Comparison of ENCODE assay signal across 9 mouse cellular contexts in the genomic region with DNA sequence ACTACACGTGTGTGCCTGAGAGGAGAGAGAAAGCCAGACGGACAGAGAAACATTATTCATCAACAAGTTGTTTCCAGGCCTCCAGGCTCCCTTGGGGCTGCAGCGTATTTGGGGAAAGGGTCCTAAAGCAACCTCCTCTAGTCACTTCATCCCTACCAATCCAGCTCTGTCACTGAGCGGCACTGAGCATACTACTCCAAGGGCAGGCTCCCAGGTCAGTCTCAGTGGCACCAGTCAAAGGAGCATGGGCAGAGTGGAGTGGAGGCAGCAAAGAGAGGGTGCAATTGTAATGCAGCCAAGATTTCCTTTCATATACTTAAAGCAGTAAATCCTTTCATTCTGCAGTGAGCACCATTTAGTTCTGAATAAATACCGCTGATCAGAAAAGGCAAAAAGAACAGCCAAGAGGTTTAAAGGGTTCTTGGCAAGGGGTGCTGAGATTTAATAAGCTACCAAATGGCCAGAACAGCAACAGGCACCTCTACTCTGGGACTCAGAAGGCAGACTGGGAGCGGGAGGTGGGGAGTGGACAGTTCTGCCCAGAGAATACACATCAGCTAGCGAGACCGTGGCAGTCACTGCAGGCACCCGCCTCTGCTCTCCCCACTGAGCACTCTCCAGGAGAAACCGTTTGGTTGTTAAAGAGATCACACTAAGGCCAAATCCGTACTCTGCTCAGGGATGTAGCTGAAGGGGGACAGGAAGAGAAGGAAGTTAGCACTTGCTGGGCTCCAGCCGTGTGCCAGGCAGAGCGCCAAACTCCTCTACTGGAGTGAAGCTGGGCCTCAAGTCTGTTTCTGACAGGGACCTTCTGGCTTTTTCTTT. TPM values are rescaled to one million over a fixed set of nuclear protein-coding genes. Genes with fewer than 3 reads are reported as not detected.
A peak's percentile ranks its signal among the peaks of the same experiment; 100 is the strongest.
DNase-seq lines count a peak whose midpoint lies in the region; ATAC-seq and TF ChIP-seq lines count a peak whose summit lies in the region.
"Had no signal": no experiment of that assay in that cellular context is flagged by ENCODE, and none has a peak within 500 bp of the region (broad histone marks: within the 10 kb centered on the region; RNA-seq: fewer than 3 reads in every experiment).

No protein-coding gene starts in this region.

- no peaks in the 10 kb centered on the region for H3K9me3 ChIP-seq in kidney, postnatal 0 days (replicated peaks; ENCODE audit: low read length)

- no peak for ATAC-seq in kidney, postnatal 0 days (replicated peaks; ENCODE audit: low FRiP score, low read depth)
- peak; percentile 52 to 70; a peak in 3 of 4 replicates for ATAC-seq in hematopoietic stem cell, adult 5-6 weeks (replicated peaks in 1 of 2; ENCODE audit: insufficient read depth in 1 of 2, low FRiP score in 2 of 2, low TSS enrichment in 1 of 2, low read depth in 1 of 2, poor library complexity in 2 of 2, severe bottlenecking in 2 of 2)
- ATAC-seq: Patski had no signal

- 58% methylated on average over 13 of the region's 13 CpGs for WGBS in kidney, postnatal 0 days
- WGBS in kidney, adult 2 months, result 68% methylated on average over 13 of the region's 13 CpGs

- peak; percentile 43 for DNase-seq in kidney, postnatal 0 days (ENCODE audit: low spot score)
- no peak for DNase-seq in kidney, adult 2 months
- DNase-seq in cerebellum, adult 18-20 months, result peak; percentile 82
- peak; percentile 47 for DNase-seq in lung, postnatal 36 days
- no peak for DNase-seq in adrenal gland, adult (ENCODE audit: inconsistent age in 2 of 2, low spot score in 1 of 2)
- no peak for DNase-seq in adrenal gland, postnatal 36 days
- no peak for DNase-seq in liver

- no peak overlapping the region for H3K27ac ChIP-seq in kidney, postnatal 0 days
- H3K27ac ChIP-seq in kidney, adult 2 months (ENCODE audit: insufficient read depth, low read depth, low read length), result no peak overlapping the region

- H3K27me3 ChIP-seq in kidney, postnatal 0 days (ENCODE audit: insufficient read depth, low read length), result no peaks in the 10 kb centered on the region
- no peaks in the 10 kb centered on the region for H3K27me3 ChIP-seq in kidney, adult 2 months (replicated peaks; ENCODE audit: control insufficient read depth, insufficient read depth, low read length)
- H3K27me3 ChIP-seq: Patski had no signal

- H3K4me1 ChIP-seq in kidney, postnatal 0 days (replicated peaks; ENCODE audit: insufficient read depth, low read length), result no peaks in the 10 kb centered on the region
- H3K4me1 ChIP-seq in kidney, adult 2 months (ENCODE audit: control insufficient read depth, insufficient read depth, low read length), result no peaks in the 10 kb centered on the region

- no peak overlapping the region for H3K9ac ChIP-seq in kidney, postnatal 0 days (ENCODE audit: low read depth, low read length)

- TF ChIP-seq POLR2A in kidney, adult 2 months (IDR thresholded peaks at IDR 0.05; ENCODE audit: low read depth, low read length), result no peak

- H3K4me2 ChIP-seq in kidney, postnatal 0 days (ENCODE audit: low read length), result no peak overlapping the region

- no peaks in the 10 kb centered on the region for H3K36me3 ChIP-seq in kidney, postnatal 0 days (ENCODE audit: insufficient read depth, low read length)
- no peaks in the 10 kb centered on the region for H3K36me3 ChIP-seq in kidney, adult 2 months (ENCODE audit: control insufficient read depth, insufficient read depth, low read length)

- TF ChIP-seq CTCF in kidney, postnatal 0 days (IDR thresholded peaks at IDR 0.05; ENCODE audit: low read depth), result no peak
- TF ChIP-seq CTCF in kidney, adult 2 months (conservative IDR thresholded peaks at IDR 0.05; ENCODE audit: insufficient read depth, insufficient read length, low read depth, low read length), result no peak

- H3K4me3 ChIP-seq in kidney, postnatal 0 days (replicated peaks; ENCODE audit: low read depth, low read length), result no peak overlapping the region
- H3K4me3 ChIP-seq in kidney, adult 2 months (ENCODE audit: insufficient read depth, low read depth, low read length), result no peak overlapping the region

RNA-seq across cellular contexts. Expression of gene Arfgap2, which starts 19.8 kb away (rescaled TPM):
- 66.6 and 73.9 TPM in 2 replicates for polyA plus RNA-seq in kidney, postnatal 0 days (2015; fragmentation: Nextera tagmentation; extraction: Ambion mirVana)
- polyA plus RNA-seq in kidney, adult 2 months (2012; rRNA removed), result 32.7 and 38.4 TPM in 2 replicates
- total RNA-seq in hematopoietic stem cell, adult 5-6 weeks (2017), result 32.4 and 47.7 TPM in 2 replicates
- 10 to 100 TPM; 88.2 to 94.6 TPM for total RNA-seq in adrenal gland, postnatal 36 days (2021)

RNA-seq across cellular contexts. Expression of gene Pacsin3, which starts 28.8 kb away (rescaled TPM):
- 32.7 and 36.8 TPM in 2 replicates for polyA plus RNA-seq in kidney, postnatal 0 days (2015; fragmentation: Nextera tagmentation; extraction: Ambion mirVana)
- polyA plus RNA-seq in kidney, adult 2 months (2012; rRNA removed), result 30.2 and 33.3 TPM in 2 replicates
- total RNA-seq in hematopoietic stem cell, adult 5-6 weeks (2017), result 0.35 and 3.0 TPM in 2 replicates
- 100 to 1,000 TPM in 1 of 2 experiments, 10 to 100 TPM in 1; 52.8 to 124 TPM for total RNA-seq in adrenal gland, postnatal 36 days (2021)

RNA-seq across cellular contexts. Expression of gene Ddb2, which starts 47.8 kb away (rescaled TPM):
- 13.6 and 15.5 TPM in 2 replicates for polyA plus RNA-seq in kidney, postnatal 0 days (2015; fragmentation: Nextera tagmentation; extraction: Ambion mirVana)
- 11.5 and 11.7 TPM in 2 replicates for polyA plus RNA-seq in kidney, adult 2 months (2012; rRNA removed)
- 30.8 and 33.9 TPM in 2 replicates for total RNA-seq in hematopoietic stem cell, adult 5-6 weeks (2017)
- total RNA-seq in adrenal gland, postnatal 36 days (2021), result 10 to 100 TPM in 1 of 2 experiments, 1 to 10 TPM in 1; 8.8 to 10.5 TPM

Comparison
In these comparisons a context has a peak if more than half of its experiments do, and no peak if none do; other contexts are left out.
1. DNase-seq: peak in kidney, postnatal 0 days (single experiment), cerebellum, adult 18-20 months (2 of 2) and lung, postnatal 36 days (single experiment); none in kidney, adult 2 months (single experiment), adrenal gland, adult (0 of 2), adrenal gland, postnatal 36 days (0 of 2) and liver (single experiment).
2. RNA of gene Pacsin3, which starts 28.8 kb away (total RNA-seq): 52.8 to 124 TPM in adrenal gland, postnatal 36 days; 0.35 to 3.0 TPM in hematopoietic stem cell, adult 5-6 weeks; every median in the first group is over 10 times any median in the second.